Mouse (Mus musculus) forebrain, embryonic 10.5 days (tissue): ENCODE data around the gene AC131692.1. TPM values are rescaled to one million over a fixed set of nuclear protein-coding genes. Genes with fewer than 3 reads are reported as not detected.

Experiments used
- DNase-seq: peaks from one replicate; pipeline ENCODE4 v3.0.0-alpha.2; 2017; ENCODE audit warnings: low spot score; ENCODE audit errors: extremely low spot score
- H3K27ac ChIP-seq: fragments of 300-500 bp; sonication (generic); 2 replicates; pipeline ENCODE4 v1.5.1; 2016; ENCODE audit warnings: mild to moderate bottlenecking
- H3K27me3 ChIP-seq: fragments of 300-500 bp; sonication (generic); 2 replicates; pipeline ENCODE4 v1.6.1; 2016; ENCODE audit warnings: mild to moderate bottlenecking; ENCODE audit not compliant: poor library complexity, severe bottlenecking
- H3K36me3 ChIP-seq: fragments of 300-500 bp; sonication (generic); replicated peaks from 2 replicates; pipeline ENCODE4 v1.6.1; 2016; ENCODE audit warnings: mild to moderate bottlenecking, moderate library complexity
- H3K4me1 ChIP-seq: fragments of 300-500 bp; sonication (generic); 2 replicates; pipeline ENCODE4 v1.6.1; 2016
- H3K4me3 ChIP-seq: fragments of 300-500 bp; sonication (generic); 2 replicates; pipeline ENCODE4 v1.5.1; 2016; ENCODE audit warnings: mild to moderate bottlenecking, moderate library complexity
- H3K9me3 ChIP-seq: fragments of 300-500 bp; sonication (generic); 2 replicates; pipeline ENCODE4 v1.6.1; 2016; ENCODE audit warnings: mild to moderate bottlenecking, moderate library complexity
- WGBS: fragments of 180-500 bp; shearing (Covaris S2); methylation state at CpG from one replicate; pipeline ENCODE4 v1.1.7; 2016; 5-methylcytosine and 5-hydroxymethylcytosine counted together
- polyA plus RNA-seq: library from polyadenylated mRNA; unstranded; fragments of >200 nt; fragmentation: Nextera tagmentation; extraction: Ambion mirVana; gene quantifications from 2 replicates; pipeline ENCODE4 v1.2.1, GENCODE M21; 2016

Gene AC131692.1
- polyA plus RNA-seq, 1 experiment from 2014 or later, result 1.5 TPM

GRCm38 (mm10) chr19:6058966-6059365 is 35.3 kb upstream of the AC131692.1 start:
- Histone ChIP-seq H3K4me3 (peak overlapping the region; percentile 85), H3K27me3 (no peaks in the 10 kb centered on the region), H3K9me3 (no peaks in the 10 kb centered on the region), H3K4me1 (peaks cover 49% of the 10 kb centered on the region), H3K27ac (no peak overlapping the region), H3K36me3 (peaks cover 58% of the 10 kb centered on the region)
- WGBS, result 86% methylated on average over 5 of the region's 5 CpGs
- no peak for DNase-seq

GRCm38 (mm10) chr19:6061021-6061533 is 33.1 kb upstream of the AC131692.1 start, which contains the start of gene Znhit2:
Gene Znhit2 (plus strand): TSS chr19:6061192.
- H3K27me3 ChIP-seq, result no peaks in the 10 kb centered on the region
- peak within 1 kb of the TSS; percentile 70 for H3K4me3 ChIP-seq
- peak; percentile 94 for DNase-seq
- under 1% methylated on average over 58 of the region's 58 CpGs for WGBS
- no peaks in the 10 kb centered on the region for H3K9me3 ChIP-seq
- H3K36me3 ChIP-seq, result peaks cover 40% of the 10 kb centered on the region
- H3K27ac ChIP-seq, result peak within 1 kb of the TSS; percentile 92
- H3K4me1 ChIP-seq, result peaks cover 54% of the 10 kb centered on the region

- H3K27ac ChIP-seq, result peak overlapping the region; percentile 92
- H3K4me1 ChIP-seq, result peaks cover 54% of the 10 kb centered on the region
- no peaks in the 10 kb centered on the region for H3K27me3 ChIP-seq
- 4% methylated on average over 44 of the region's 44 CpGs for WGBS
- peaks cover 37% of the 10 kb centered on the region for H3K36me3 ChIP-seq
- H3K9me3 ChIP-seq, result no peaks in the 10 kb centered on the region
- peak; percentile 50 for DNase-seq
- peak overlapping the region; percentile 70 for H3K4me3 ChIP-seq
Measured at GRCm38 (mm10) chr19:6061641-6062302, 32.4 kb upstream of the AC131692.1 start.

GRCm38 (mm10) chr19:6062418-6062817 is 31.8 kb upstream of the AC131692.1 start:
- H3K9me3 ChIP-seq, result no peaks in the 10 kb centered on the region
- peaks cover 56% of the 10 kb centered on the region for H3K4me1 ChIP-seq
- no peak for DNase-seq
- H3K27ac ChIP-seq, result peak overlapping the region; percentile 92
- 82% methylated on average over 5 of the region's 5 CpGs for whole genome bisulfite sequencing
- peak overlapping the region; percentile 70 for H3K4me3 ChIP-seq
- peaks cover 37% of the 10 kb centered on the region for H3K36me3 ChIP-seq
- no peaks in the 10 kb centered on the region for H3K27me3 ChIP-seq

GRCm38 (mm10) chr19:6063081-6063480 is 31.1 kb upstream of the AC131692.1 start:
- Histone ChIP-seq H3K4me1 (peaks cover 62% of the 10 kb centered on the region), H3K4me3 (peak overlapping the region; percentile 70; the same call in 1 of the 2 replicates), H3K27ac (no peak overlapping the region), H3K9me3 (no peaks in the 10 kb centered on the region), H3K36me3 (peaks cover 37% of the 10 kb centered on the region), H3K27me3 (no peaks in the 10 kb centered on the region)
- no peak for DNase-seq
- 95% methylated on average over 6 of the region's 6 CpGs for WGBS

GRCm38 (mm10) chr19:6066571-6066970 is 27.6 kb upstream of the AC131692.1 start:
- Histone ChIP-seq H3K9me3 (no peaks in the 10 kb centered on the region), H3K4me3 (peak overlapping the region; percentile 70), H3K36me3 (peaks cover 48% of the 10 kb centered on the region), H3K27ac (peak overlapping the region; percentile 89), H3K4me1 (peaks cover 51% of the 10 kb centered on the region), H3K27me3 (0 out of 2 replicates have a peak, but pooled peaks cover 3% of the 10 kb centered on the region)
- DNase-seq, result no peak
- WGBS, result 46% methylated on average over 5 of the region's 5 CpGs

GRCm38 (mm10) chr19:6067011-6067723 is 27.1 kb upstream of the AC131692.1 start:
- H3K4me1 ChIP-seq, result peaks cover 45% of the 10 kb centered on the region
- H3K27me3 ChIP-seq, result 0 out of 2 replicates have a peak, but pooled peaks cover 3% of the 10 kb centered on the region
- peaks cover 51% of the 10 kb centered on the region for H3K36me3 ChIP-seq
- under 1% methylated on average over 30 of the region's 30 CpGs for WGBS
- peak overlapping the region; percentile 89 for H3K27ac ChIP-seq
- peak; percentile 86 for DNase-seq
- peak overlapping the region; percentile 70 for H3K4me3 ChIP-seq
- H3K9me3 ChIP-seq, result no peaks in the 10 kb centered on the region

- H3K27me3 ChIP-seq, result 0 out of 2 replicates have a peak, but pooled peaks cover 3% of the 10 kb centered on the region
- H3K36me3 ChIP-seq, result peaks cover 53% of the 10 kb centered on the region
- H3K4me1 ChIP-seq, result peaks cover 38% of the 10 kb centered on the region
- 8% methylated on average over 33 of the region's 33 CpGs for WGBS
- H3K4me3 ChIP-seq, result peak within 1 kb of the TSS; percentile 70
- DNase-seq, result peak; percentile 92
- H3K27ac ChIP-seq, result peak within 1 kb of the TSS; percentile 89
- no peaks in the 10 kb centered on the region for H3K9me3 ChIP-seq
Measured at GRCm38 (mm10) chr19:6067724-6068415, 26.3 kb upstream of the AC131692.1 start, which contains the start of gene Tm7sf2. Gene Tm7sf2 (minus strand): TSS chr19:6068373.

- Histone ChIP-seq H3K27ac (0 out of 2 replicates have a peak overlapping the region, but pooled peaks have one; percentile 30), H3K4me1 (peaks cover 34% of the 10 kb centered on the region), H3K9me3 (no peaks in the 10 kb centered on the region), H3K4me3 (peak overlapping the region; percentile 12; the same call in 1 of the 2 replicates), H3K36me3 (peaks cover 52% of the 10 kb centered on the region), H3K27me3 (0 out of 2 replicates have a peak, but pooled peaks cover 3% of the 10 kb centered on the region)
- WGBS, result 79% methylated on average over 4 of the region's 4 CpGs
- DNase-seq, result no peak
Measured at GRCm38 (mm10) chr19:6068951-6069350, 25.3 kb upstream of the AC131692.1 start.

- no peak overlapping the region for H3K27ac ChIP-seq
- peaks cover 34% of the 10 kb centered on the region for H3K4me1 ChIP-seq
- no peak overlapping the region for H3K4me3 ChIP-seq
- 0 out of 2 replicates have a peak, but pooled peaks cover 3% of the 10 kb centered on the region for H3K27me3 ChIP-seq
- 92% methylated on average over 10 of the region's 10 CpGs for WGBS
- H3K9me3 ChIP-seq, result no peaks in the 10 kb centered on the region
- H3K36me3 ChIP-seq, result peaks cover 56% of the 10 kb centered on the region
- DNase-seq, result no peak
Measured at GRCm38 (mm10) chr19:6069851-6070250, 24.4 kb upstream of the AC131692.1 start.

- WGBS, result 96% methylated on average over 31 of the region's 31 CpGs
- Histone ChIP-seq H3K4me1 (peaks cover 32% of the 10 kb centered on the region), H3K9me3 (no peaks in the 10 kb centered on the region), H3K4me3 (peak overlapping the region; percentile 5; the same call in 1 of the 2 replicates), H3K36me3 (peaks cover 63% of the 10 kb centered on the region), H3K27me3 (0 out of 2 replicates have a peak, but pooled peaks cover 3% of the 10 kb centered on the region), H3K27ac (no peak overlapping the region)
- no peak for DNase-seq
Measured at GRCm38 (mm10) chr19:6070571-6071250, 23.5 kb upstream of the AC131692.1 start.

- DNase-seq, result no peak
- H3K36me3 ChIP-seq, result peaks cover 63% of the 10 kb centered on the region
Measured at GRCm38 (mm10) chr19:6071261-6071660, 23.0 kb upstream of the AC131692.1 start.

More at GRCm38 (mm10) chr19:6071261-6071660, 23.0 kb upstream of the AC131692.1 start:
- WGBS, result 93% methylated on average over 19 of the region's 19 CpGs
- H3K27me3 ChIP-seq, result 0 out of 2 replicates have a peak, but pooled peaks cover 3% of the 10 kb centered on the region
- no peaks in the 10 kb centered on the region for H3K9me3 ChIP-seq
- H3K27ac ChIP-seq, result no peak overlapping the region
- H3K4me3 ChIP-seq, result no peak overlapping the region
- H3K4me1 ChIP-seq, result peaks cover 32% of the 10 kb centered on the region
